Mouse (Mus musculus): Measurements from ENCODE around the gene Psma3. TPM values are rescaled to one million over a fixed set of nuclear protein-coding genes. Genes with fewer than 3 reads are reported as not detected.
A peak's percentile ranks its signal among the peaks of the same experiment; 100 is the strongest.

The Psma3 gene
- polyA plus RNA-seq, 1 experiment from 2014 or later: 388 TPM

DNA sequence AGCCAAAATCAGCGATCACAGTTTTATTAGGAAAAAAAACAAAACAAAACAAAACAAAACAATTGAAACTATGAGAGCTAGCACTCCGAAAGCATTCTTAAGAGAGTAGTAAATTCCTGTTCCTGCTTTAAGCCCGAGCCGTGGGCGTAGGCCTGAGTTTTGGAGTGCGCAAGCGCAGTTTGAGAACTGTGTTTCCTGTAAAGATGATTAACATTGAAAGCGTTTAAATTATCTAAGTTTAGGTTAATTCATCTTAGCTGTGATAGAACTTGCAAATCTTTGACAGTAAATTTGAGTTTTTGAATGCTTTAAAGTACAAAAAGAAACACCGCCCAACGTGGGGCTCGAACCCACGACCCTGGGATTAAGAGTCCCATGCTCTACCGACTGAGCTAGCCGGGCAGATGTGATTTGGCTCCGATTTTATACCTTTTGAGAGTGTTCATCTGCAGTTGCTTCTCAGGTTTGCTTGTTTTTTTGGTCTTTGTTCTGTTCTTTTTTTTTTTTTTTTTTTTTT is 5.6 kb upstream of the Psma3 start:
- Histone ChIP-seq H3K27ac (peak overlapping the region; percentile 95), H3K4me1 (replicated peaks) (peaks cover 10% of the 10 kb centered on the region), H3K4me3 (peak overlapping the region; percentile 69), H3K9ac (peak overlapping the region; percentile 72), H3K27me3 (no peaks in the 10 kb centered on the region), H3K9me3 (replicated peaks) (no peaks in the 10 kb centered on the region), H3K4me2 (peak overlapping the region; percentile 63), H3K36me3 (peaks cover 6% of the 10 kb centered on the region)
- peak; percentile 28; the same call in 1 of the 2 replicates for ATAC-seq (replicated peaks; ENCODE audit: insufficient number of reproducible peaks, insufficient read depth, low FRiP score, low read depth)
- WGBS: under 1% methylated on average over 15 of the region's 15 CpGs

DNA sequence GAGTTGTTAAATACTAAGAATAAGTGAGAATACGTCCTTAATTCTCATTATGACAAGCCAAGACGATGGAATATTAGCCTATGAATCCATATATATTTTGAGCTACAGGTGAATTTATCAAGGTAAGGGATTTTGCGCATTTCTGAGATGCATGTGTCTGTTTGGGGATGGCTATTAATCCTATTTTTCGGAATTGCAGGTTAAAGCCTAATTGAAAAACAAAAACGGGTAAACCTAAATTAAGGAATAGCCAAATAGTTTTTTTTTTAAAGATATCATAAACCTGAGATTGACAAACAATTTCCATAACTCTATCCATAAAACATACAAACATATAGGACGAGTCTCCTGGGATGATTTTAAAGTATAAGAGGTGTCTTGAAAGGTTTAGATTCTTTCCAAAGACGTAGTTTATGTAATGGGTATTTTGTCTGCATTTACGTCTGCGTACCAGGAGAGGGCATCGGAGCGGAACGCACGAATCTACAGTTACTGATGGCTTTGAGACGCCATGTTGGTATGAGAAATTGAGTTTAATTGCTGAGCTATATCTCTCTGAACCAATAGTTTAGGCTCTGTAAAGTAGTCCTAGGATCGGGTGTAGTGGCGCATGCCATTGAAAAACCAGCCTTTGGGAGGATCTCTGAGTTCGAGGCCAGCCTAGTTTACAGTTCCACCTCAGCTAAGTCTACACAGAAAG is 4.8 kb upstream of the Psma3 start:
- Histone ChIP-seq H3K36me3 (no peaks in the 10 kb centered on the region), H3K4me1 (replicated peaks) (peaks cover 11% of the 10 kb centered on the region), H3K4me2 (peak overlapping the region; percentile 63), H3K9me3 (replicated peaks) (no peaks in the 10 kb centered on the region), H3K9ac (no peak overlapping the region), H3K27ac (peak overlapping the region; percentile 42), H3K4me3 (peak overlapping the region; percentile 38), H3K27me3 (no peaks in the 10 kb centered on the region)
- 8% methylated on average over 17 of the region's 17 CpGs for WGBS
- no peak for ATAC-seq (replicated peaks; ENCODE audit: insufficient number of reproducible peaks, insufficient read depth, low FRiP score, low read depth)

DNA sequence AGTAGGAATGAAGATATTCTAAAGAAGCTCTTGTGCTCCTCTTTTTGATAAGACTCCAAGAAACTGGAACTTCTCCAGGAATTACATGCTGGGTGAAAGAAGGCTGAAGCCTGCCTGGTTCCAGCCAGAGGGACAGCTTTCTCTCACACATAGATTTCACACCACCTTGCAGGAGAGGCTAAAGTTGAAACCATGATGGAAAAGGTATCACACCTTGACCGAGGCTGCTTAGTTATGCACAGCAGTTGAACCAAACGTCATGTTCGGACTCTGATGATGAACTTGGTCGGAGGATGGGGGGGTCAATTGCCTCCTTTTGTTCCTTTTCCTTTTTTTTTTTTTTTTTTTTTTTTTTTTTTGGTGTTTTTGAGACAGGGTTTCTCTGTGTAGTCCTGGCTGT is 590 bp upstream of the Psma3 start:
- Histone ChIP-seq H3K4me3 (peak overlapping the region; percentile 100), H3K36me3 (0 out of 2 replicates have a peak, but pooled peaks cover 6% of the 10 kb centered on the region), H3K27ac (peak overlapping the region; percentile 82), H3K4me2 (peak overlapping the region; percentile 59), H3K9me3 (replicated peaks) (no peaks in the 10 kb centered on the region), H3K9ac (no peak overlapping the region), H3K4me1 (replicated peaks) (peaks cover 17% of the 10 kb centered on the region), H3K27me3 (no peaks in the 10 kb centered on the region)
- WGBS: 76% methylated on average over 4 of the region's 4 CpGs
- ATAC-seq (replicated peaks; ENCODE audit: insufficient number of reproducible peaks, insufficient read depth, low FRiP score, low read depth): no peak

GRCm38 (mm10) chr12:70975406-70975805 is 985 bp downstream of the Psma3 start:
- Histone ChIP-seq H3K4me3 (peak overlapping the region; percentile 100), H3K9me3 (replicated peaks) (no peaks in the 10 kb centered on the region), H3K4me2 (peak overlapping the region; percentile 77), H3K4me1 (replicated peaks) (peaks cover 17% of the 10 kb centered on the region), H3K36me3 (peaks cover 20% of the 10 kb centered on the region; the same call in 1 of the 2 replicates), H3K27ac (peak overlapping the region; percentile 99), H3K9ac (peak overlapping the region; percentile 99), H3K27me3 (no peaks in the 10 kb centered on the region)
- WGBS: 19% methylated on average over 10 of the region's 10 CpGs
- no peak for ATAC-seq (replicated peaks; ENCODE audit: insufficient number of reproducible peaks, insufficient read depth, low FRiP score, low read depth)

- ATAC-seq (replicated peaks; ENCODE audit: insufficient number of reproducible peaks, insufficient read depth, low FRiP score, low read depth): no peak
- WGBS: 66% methylated on average over 3 of the region's 3 CpGs
- Histone ChIP-seq H3K27me3 (no peaks in the 10 kb centered on the region), H3K27ac (no peak overlapping the region), H3K4me2 (peak overlapping the region; percentile 77), H3K36me3 (peaks cover 23% of the 10 kb centered on the region), H3K4me3 (peak overlapping the region; percentile 100), H3K9me3 (replicated peaks) (no peaks in the 10 kb centered on the region), H3K9ac (peak overlapping the region; percentile 29; the same call in 1 of the 2 replicates), H3K4me1 (replicated peaks) (peaks cover 17% of the 10 kb centered on the region)
Measured at GRCm38 (mm10) chr12:70975891-70976290, 1.5 kb downstream of the Psma3 start.

DNA sequence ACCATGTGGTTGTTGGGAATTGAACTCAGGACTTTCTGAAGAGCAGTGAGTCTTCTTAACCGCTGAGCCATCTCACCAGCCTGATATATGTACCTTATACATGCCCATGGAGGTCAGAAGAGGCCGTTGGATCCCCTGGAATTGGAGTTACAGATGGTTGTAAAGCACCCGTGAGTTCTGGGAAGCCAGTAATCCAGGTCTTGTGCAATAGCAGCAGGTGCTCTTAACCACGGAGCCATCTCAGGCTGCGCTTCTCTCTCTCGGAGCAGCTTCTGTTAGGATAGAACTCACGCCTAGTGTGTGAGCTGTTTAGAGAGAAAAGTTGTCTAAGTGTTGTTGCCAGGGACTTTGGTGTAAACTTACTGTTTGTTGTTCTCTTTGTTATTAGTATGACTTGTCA is 3.9 kb downstream of the Psma3 start:
- Histone ChIP-seq H3K27ac (no peak overlapping the region), H3K9ac (no peak overlapping the region), H3K27me3 (no peaks in the 10 kb centered on the region), H3K4me3 (no peak overlapping the region), H3K4me1 (replicated peaks) (peaks cover 17% of the 10 kb centered on the region), H3K9me3 (replicated peaks) (no peaks in the 10 kb centered on the region), H3K4me2 (no peak overlapping the region), H3K36me3 (peaks cover 35% of the 10 kb centered on the region)
- WGBS: 82% methylated on average over 7 of the region's 7 CpGs
- no peak for ATAC-seq (replicated peaks; ENCODE audit: insufficient number of reproducible peaks, insufficient read depth, low FRiP score, low read depth)

DNA sequence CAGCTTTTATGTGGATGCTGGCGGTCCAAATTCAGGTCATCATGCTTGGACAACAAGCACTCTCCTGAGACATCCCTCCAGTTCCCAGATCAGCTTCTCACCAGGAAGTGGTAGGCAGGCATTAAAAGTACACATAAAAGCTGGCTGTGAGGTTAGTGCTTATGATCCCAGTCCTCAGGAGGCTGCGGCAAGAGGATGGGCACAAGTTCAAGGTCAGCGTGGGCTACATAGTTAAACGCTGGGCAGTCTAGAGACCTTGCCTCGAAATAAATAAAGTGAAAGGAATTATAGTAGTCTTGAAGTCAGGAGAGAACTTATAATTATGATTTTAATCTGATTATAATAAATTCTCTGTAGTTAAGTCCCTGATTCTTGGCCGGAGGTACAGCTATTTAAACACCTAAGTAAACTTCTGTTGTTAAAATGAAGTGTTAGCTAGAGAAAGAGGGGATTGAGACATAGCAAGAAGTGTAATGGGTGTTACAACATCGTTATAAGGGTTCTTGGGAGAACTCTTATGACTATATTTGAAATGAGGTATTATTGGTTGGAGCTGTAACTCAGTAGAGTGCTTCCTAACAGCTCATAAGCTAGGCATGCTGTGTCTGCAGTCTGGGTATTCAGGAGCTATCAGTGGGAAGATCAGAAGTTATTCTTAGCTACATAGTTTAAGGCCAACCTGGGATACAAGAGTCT is 10.6 kb downstream of the Psma3 start:
- Histone ChIP-seq H3K4me2 (no peak overlapping the region), H3K27ac (no peak overlapping the region), H3K4me1 (replicated peaks) (no peaks in the 10 kb centered on the region), H3K36me3 (peaks cover 75% of the 10 kb centered on the region), H3K4me3 (no peak overlapping the region), H3K9me3 (replicated peaks) (no peaks in the 10 kb centered on the region), H3K9ac (no peak overlapping the region), H3K27me3 (no peaks in the 10 kb centered on the region)
- 91% methylated on average over 7 of the region's 7 CpGs for whole genome bisulfite sequencing
- ATAC-seq (replicated peaks; ENCODE audit: insufficient number of reproducible peaks, insufficient read depth, low FRiP score, low read depth): no peak

- H3K36me3 ChIP-seq: peaks cover 42% of the 10 kb centered on the region
- H3K4me1 ChIP-seq (replicated peaks): peaks cover 18% of the 10 kb centered on the region
- no peaks in the 10 kb centered on the region for H3K9me3 ChIP-seq (replicated peaks)
- H3K4me3 ChIP-seq: no peak overlapping the region
- H3K4me2 ChIP-seq: no peak overlapping the region
- 89% methylated on average over 5 of the region's 5 CpGs for WGBS
- no peaks in the 10 kb centered on the region for H3K27me3 ChIP-seq
- ATAC-seq (replicated peaks; ENCODE audit: insufficient number of reproducible peaks, insufficient read depth, low FRiP score, low read depth): no peak
- no peak overlapping the region for H3K9ac ChIP-seq
- no peak overlapping the region for H3K27ac ChIP-seq
Measured at GRCm38 (mm10) chr12:70997225-70997624, 22.8 kb downstream of the Psma3 start.

DNA sequence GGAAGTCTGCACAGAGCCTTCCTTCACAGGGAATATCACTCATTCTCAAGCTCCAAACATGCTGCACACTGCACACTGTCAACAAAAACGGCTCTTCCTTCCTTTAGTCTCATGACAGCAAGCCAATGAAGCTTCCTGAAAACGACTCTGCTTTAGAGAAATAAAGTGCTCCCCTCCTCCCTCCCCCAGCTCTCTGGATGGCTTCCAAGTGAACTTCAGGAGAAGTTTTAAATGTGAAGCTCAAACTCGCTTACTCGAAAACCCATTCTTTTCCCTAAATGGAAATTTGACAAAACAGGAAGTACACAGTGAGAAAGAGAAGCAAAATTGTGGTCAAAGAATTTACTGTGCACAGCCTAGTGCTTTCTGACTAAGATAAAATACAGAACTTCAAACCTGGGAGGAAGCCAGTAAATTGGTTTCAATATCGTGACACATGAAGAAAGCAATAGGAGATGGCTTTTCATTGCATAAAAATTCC is 25.0 kb downstream of the Psma3 start:
- ATAC-seq (replicated peaks; ENCODE audit: insufficient number of reproducible peaks, insufficient read depth, low FRiP score, low read depth): no peak
- Histone ChIP-seq H3K4me1 (replicated peaks) (peaks cover 18% of the 10 kb centered on the region), H3K9ac (no peak overlapping the region), H3K9me3 (replicated peaks) (no peaks in the 10 kb centered on the region), H3K4me3 (peak overlapping the region; percentile 0; the same call in 1 of the 2 replicates), H3K27me3 (no peaks in the 10 kb centered on the region), H3K27ac (peak overlapping the region; percentile 54), H3K4me2 (peak overlapping the region; percentile 3), H3K36me3 (peaks cover 30% of the 10 kb centered on the region)
- WGBS: 26% methylated on average over 5 of the region's 5 CpGs

DNA sequence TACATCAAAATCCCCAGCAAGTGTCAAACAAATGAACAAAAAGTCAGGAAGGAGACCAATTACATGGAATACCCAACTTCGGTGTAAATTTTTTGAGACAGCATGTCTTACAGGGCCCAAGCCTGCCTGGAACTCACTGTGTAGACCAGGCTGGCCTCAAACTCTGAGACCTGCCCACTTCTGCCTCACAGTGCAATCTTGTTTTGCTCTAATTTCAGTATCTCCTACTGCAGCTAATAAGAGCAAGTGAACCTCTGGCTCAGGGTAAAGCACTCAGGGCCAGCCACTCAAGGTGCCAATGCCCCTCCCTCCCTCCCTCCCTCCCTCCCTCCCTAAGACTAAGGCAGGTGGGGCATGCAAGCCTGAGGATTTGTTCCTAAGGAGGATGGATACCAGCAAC is 25.9 kb downstream of the Psma3 start:
- Histone ChIP-seq H3K9me3 (replicated peaks) (no peaks in the 10 kb centered on the region), H3K27me3 (no peaks in the 10 kb centered on the region), H3K27ac (peak overlapping the region; percentile 54; the same call in 1 of the 2 replicates), H3K4me1 (replicated peaks) (peaks cover 21% of the 10 kb centered on the region), H3K4me3 (no peak overlapping the region), H3K4me2 (no peak overlapping the region), H3K36me3 (peaks cover 29% of the 10 kb centered on the region), H3K9ac (no peak overlapping the region)
- no peak for ATAC-seq (replicated peaks; ENCODE audit: insufficient number of reproducible peaks, insufficient read depth, low FRiP score, low read depth)
- 78% methylated on average over 1 of the region's 1 CpGs for WGBS

DNA sequence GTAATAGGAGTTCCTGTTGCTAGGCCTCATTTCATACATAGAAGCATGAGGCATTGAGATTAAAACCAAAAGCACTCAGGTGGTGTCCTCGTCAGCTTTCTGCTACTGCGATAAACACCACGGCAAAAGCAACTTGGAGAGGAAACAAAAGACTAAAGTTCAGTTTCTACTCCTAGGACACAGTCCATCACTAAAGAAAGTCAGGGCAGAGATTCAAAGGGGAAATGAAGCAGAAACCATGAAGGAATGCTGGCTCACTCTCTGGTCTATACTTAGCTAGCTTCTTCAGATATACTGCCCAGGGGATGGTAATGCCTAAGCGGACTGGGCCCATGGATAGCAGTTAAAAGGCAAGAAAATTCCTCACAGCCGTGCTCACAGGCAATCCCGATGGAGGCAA is 27.0 kb downstream of the Psma3 start:
- H3K9ac ChIP-seq: no peak overlapping the region
- peaks cover 29% of the 10 kb centered on the region for H3K36me3 ChIP-seq
- H3K4me2 ChIP-seq: no peak overlapping the region
- WGBS: 68% methylated on average over 6 of the region's 6 CpGs
- H3K4me3 ChIP-seq: no peak overlapping the region
- 0 out of 2 replicates have a peak overlapping the region, but pooled peaks have one; percentile 11 for H3K27ac ChIP-seq
- H3K27me3 ChIP-seq: no peaks in the 10 kb centered on the region
- H3K9me3 ChIP-seq (replicated peaks): no peaks in the 10 kb centered on the region
- no peak for ATAC-seq (replicated peaks; ENCODE audit: insufficient number of reproducible peaks, insufficient read depth, low FRiP score, low read depth)
- peaks cover 27% of the 10 kb centered on the region for H3K4me1 ChIP-seq (replicated peaks)
